Mouse (Mus musculus): Measurements from ENCODE around the gene Gtpbp3.
A peak's percentile ranks its signal among the peaks of the same experiment; 100 is the strongest.

Gene Gtpbp3

GRCm38 (mm10) chr8:71487691-71488445, at the start of gene Gtpbp3:
TSS of gene Gtpbp3 (plus strand) at chr8:71488103.
- DNase-seq (ENCODE audit: extremely low read depth, low read depth, low spot score), result no peak

- DNase-seq (ENCODE audit: extremely low read depth, low read depth, low spot score), result no peak
Measured at GRCm38 (mm10) chr8:71441404-71441803, 46.5 kb upstream of the Gtpbp3 start.

- DNase-seq (ENCODE audit: extremely low read depth, low read depth, low spot score), result no peak
Measured at GRCm38 (mm10) chr8:71445096-71445495, 42.8 kb upstream of the Gtpbp3 start.

GRCm38 (mm10) chr8:71451337-71451736, 36.6 kb upstream of the Gtpbp3 start:
- no peak for DNase-seq (ENCODE audit: extremely low read depth, low read depth, low spot score)

- DNase-seq (ENCODE audit: extremely low read depth, low read depth, low spot score), result no peak
Measured at GRCm38 (mm10) chr8:71451777-71452176, 36.1 kb upstream of the Gtpbp3 start.

GRCm38 (mm10) chr8:71452669-71453068, 35.2 kb upstream of the Gtpbp3 start:
- DNase-seq (ENCODE audit: extremely low read depth, low read depth, low spot score), result no peak

GRCm38 (mm10) chr8:71454668-71455067, 33.2 kb upstream of the Gtpbp3 start:
- DNase-seq (ENCODE audit: extremely low read depth, low read depth, low spot score), result no peak

GRCm38 (mm10) chr8:71456906-71457305, 31.0 kb upstream of the Gtpbp3 start:
- no peak for DNase-seq (ENCODE audit: extremely low read depth, low read depth, low spot score)

- DNase-seq (ENCODE audit: extremely low read depth, low read depth, low spot score), result no peak
Measured at GRCm38 (mm10) chr8:71457659-71458270, 30.1 kb upstream of the Gtpbp3 start.

- DNase-seq (ENCODE audit: extremely low read depth, low read depth, low spot score), result no peak
Measured at GRCm38 (mm10) chr8:71460716-71461115, 27.2 kb upstream of the Gtpbp3 start.

GRCm38 (mm10) chr8:71461152-71461840, 26.6 kb upstream of the Gtpbp3 start:
- DNase-seq (ENCODE audit: extremely low read depth, low read depth, low spot score), result no peak

- no peak for DNase-seq (ENCODE audit: extremely low read depth, low read depth, low spot score)
Measured at GRCm38 (mm10) chr8:71462191-71462590, 25.7 kb upstream of the Gtpbp3 start.

GRCm38 (mm10) chr8:71462786-71463185, 25.1 kb upstream of the Gtpbp3 start:
- no peak for DNase-seq (ENCODE audit: extremely low read depth, low read depth, low spot score)

- no peak for DNase-seq (ENCODE audit: extremely low read depth, low read depth, low spot score)
Measured at GRCm38 (mm10) chr8:71463188-71464033, 24.5 kb upstream of the Gtpbp3 start, which contains the start of gene Abhd8. TSS of gene Abhd8 (minus strand) at chr8:71463655.

- peak; percentile 97 for DNase-seq (ENCODE audit: extremely low read depth, low read depth, low spot score)
Measured at GRCm38 (mm10) chr8:71464513-71465500, 23.1 kb upstream of the Gtpbp3 start, which contains the start of gene Mrpl34. TSS of gene Mrpl34 (plus strand) at chr8:71464959.

- no peak for DNase-seq (ENCODE audit: extremely low read depth, low read depth, low spot score)
Measured at GRCm38 (mm10) chr8:71465733-71466132, 22.2 kb upstream of the Gtpbp3 start.

- DNase-seq (ENCODE audit: extremely low read depth, low read depth, low spot score), result no peak
Measured at GRCm38 (mm10) chr8:71466198-71466597, 21.7 kb upstream of the Gtpbp3 start.

GRCm38 (mm10) chr8:71467201-71467600, 20.7 kb upstream of the Gtpbp3 start:
- no peak for DNase-seq (ENCODE audit: extremely low read depth, low read depth, low spot score)

- DNase-seq (ENCODE audit: extremely low read depth, low read depth, low spot score), result no peak
Measured at GRCm38 (mm10) chr8:71468001-71468400, 19.9 kb upstream of the Gtpbp3 start.

- peak; percentile 90 for DNase-seq (ENCODE audit: extremely low read depth, low read depth, low spot score)
Measured at GRCm38 (mm10) chr8:71468916-71469315, 19.0 kb upstream of the Gtpbp3 start, which contains the start of gene Dda1. TSS of gene Dda1 (plus strand) at chr8:71469199.

Measured in fat pad, adult 2 months (tissue).